ENCODE assay signal across 13 mouse cellular contexts in genomic region chr16:10465011-10465681, GRCm38 (mm10). TPM values are rescaled to one million over a fixed set of nuclear protein-coding genes. Genes with fewer than 3 reads are reported as not detected.
A peak's percentile ranks its signal among the peaks of the same experiment; 100 is the strongest.
DNase-seq lines count a peak whose midpoint lies in the region; TF ChIP-seq lines count a peak whose summit lies in the region.
"Had no signal": no experiment of that assay in that cellular context is flagged by ENCODE, and none has a peak within 500 bp of the region (broad histone marks: within the 10 kb centered on the region; RNA-seq: fewer than 3 reads in every experiment).

No protein-coding gene starts in this region.

- H3K27ac ChIP-seq in ES-Bruce4 (ENCODE audit: insufficient read depth, low read length) = no peak overlapping the region
- H3K27ac ChIP-seq in left cerebral cortex, adult 2 months = no peak overlapping the region
- H3K27ac ChIP-seq: heart, embryonic 13.5 days; hindbrain, embryonic 13.5 days had no signal

- intact Hi-C loops in left cerebral cortex, adult 2 months (cut with DNase I) = no loop called here

- peak; percentile 91 for DNase-seq in 3T3-L1 (ENCODE audit: low read depth, low spot score)
- DNase-seq in kidney, adult 11 months = peak; percentile 71
- DNase-seq in kidney, postnatal 36 days = peak; percentile 69 to 74
- no peak for DNase-seq in thymus, postnatal 10 days (ENCODE audit: low spot score in 2 of 2)
- no peak for DNase-seq in left cerebral cortex, adult 2 months (ENCODE audit: extremely low spot score in 1 of 2, low spot score in 2 of 2)
- no peak for DNase-seq in urinary bladder, postnatal 4 days (ENCODE audit: low spot score in 2 of 2)
- DNase-seq: cerebellum, postnatal 10 days had no signal

- TF ChIP-seq CTCF in ES-Bruce4 (IDR thresholded peaks at IDR 0.05; ENCODE audit: low read depth, low read length) = no peak
- no peak for TF ChIP-seq CTCF in left cerebral cortex, adult 2 months (IDR thresholded peaks at IDR 0.05)

- TF ChIP-seq POLR2A in ES-Bruce4 (IDR thresholded peaks at IDR 0.05; ENCODE audit: insufficient read depth, low read length) = no peak

- H3K9me3 ChIP-seq in ES-Bruce4 (replicated peaks; ENCODE audit: control insufficient read depth, insufficient read depth, low read length, poor library complexity, severe bottlenecking) = no peaks in the 10 kb centered on the region
- H3K9me3 ChIP-seq: G1E; heart, embryonic 13.5 days; hindbrain, embryonic 13.5 days; megakaryocyte, embryonic 14.5 days had no signal

- H3K27me3 ChIP-seq in ES-Bruce4 (ENCODE audit: control insufficient read depth, insufficient read depth, low read length, poor library complexity, severe bottlenecking) = no peaks in the 10 kb centered on the region
- H3K27me3 ChIP-seq: heart, embryonic 13.5 days; hindbrain, embryonic 13.5 days had no signal

- H3K4me3 ChIP-seq in ES-Bruce4 (ENCODE audit: low read depth, low read length) = no peak overlapping the region
- no peak overlapping the region for H3K4me3 ChIP-seq in left cerebral cortex, adult 2 months
- H3K4me3 ChIP-seq: heart, embryonic 13.5 days; hindbrain, embryonic 13.5 days; megakaryocyte, embryonic 14.5 days; myocyte had no signal

- H3K4me1 ChIP-seq in ES-Bruce4 (ENCODE audit: control insufficient read depth, insufficient read depth, low read length) = peaks cover 6% of the 10 kb centered on the region
- H3K4me1 ChIP-seq: heart, embryonic 13.5 days; hindbrain, embryonic 13.5 days had no signal

- 0 out of 2 replicates have a peak, but pooled peaks have one; percentile 3 for TF ChIP-seq EP300 in ES-Bruce4 (IDR thresholded peaks at IDR 0.05; ENCODE audit: insufficient read depth, low read depth, low read length)

- H3K9ac ChIP-seq in ES-Bruce4 (ENCODE audit: low read depth, poor library complexity, severe bottlenecking) = no peak overlapping the region
- H3K9ac ChIP-seq: heart, embryonic 13.5 days; hindbrain, embryonic 13.5 days had no signal

- no peaks in the 10 kb centered on the region for H3K36me3 ChIP-seq in ES-Bruce4 (ENCODE audit: control insufficient read depth, insufficient read depth, low read length, poor library complexity, severe bottlenecking)
- H3K36me3 ChIP-seq: G1E; heart, embryonic 13.5 days; hindbrain, embryonic 13.5 days had no signal

RNA-seq across cellular contexts. Expression of gene Ciita, which starts 14.7 kb away (rescaled TPM):
- polyA plus RNA-seq in ES-Bruce4 (2011; ENCODE audit: insufficient read depth, insufficient read length, low read depth, missing spikeins) = not detected in 2 replicates
- under 1 TPM in 1 of 2 experiments, not detected in 1; 0.18 TPM for total RNA-seq in left cerebral cortex, adult 2 months (2021)
- polyA plus RNA-seq: G1E had no signal

RNA-seq across cellular contexts. Expression of gene Tvp23a, which starts 18.0 kb away (rescaled TPM):
- polyA plus RNA-seq in ES-Bruce4 (2011; ENCODE audit: insufficient read depth, insufficient read length, low read depth, missing spikeins) = 1.8 and 2.1 TPM in 2 replicates
- total RNA-seq in left cerebral cortex, adult 2 months (2021) = 10 to 100 TPM; 27.2 to 27.3 TPM
- polyA plus RNA-seq: G1E had no signal

RNA-seq across cellular contexts. Expression of gene Nubp1, which starts 53.4 kb away (rescaled TPM):
- 25.7 and 34.4 TPM in 2 replicates for polyA plus RNA-seq in ES-Bruce4 (2011; ENCODE audit: insufficient read depth, insufficient read length, low read depth, missing spikeins)
- total RNA-seq in left cerebral cortex, adult 2 months (2021) = 10 to 100 TPM; 16.9 to 17.5 TPM

Comparison
In these comparisons a context has a peak if more than half of its experiments do, and no peak if none do; other contexts are left out.
1. DNase-seq: peak in 3T3-L1 (single experiment), kidney, adult 11 months (single experiment) and kidney, postnatal 36 days (2 of 2); none in thymus, postnatal 10 days (0 of 2), left cerebral cortex, adult 2 months (0 of 2) and urinary bladder, postnatal 4 days (0 of 2).